Comparison of ENCODE assay signal across 18 mouse cellular contexts in the genomic region with DNA sequence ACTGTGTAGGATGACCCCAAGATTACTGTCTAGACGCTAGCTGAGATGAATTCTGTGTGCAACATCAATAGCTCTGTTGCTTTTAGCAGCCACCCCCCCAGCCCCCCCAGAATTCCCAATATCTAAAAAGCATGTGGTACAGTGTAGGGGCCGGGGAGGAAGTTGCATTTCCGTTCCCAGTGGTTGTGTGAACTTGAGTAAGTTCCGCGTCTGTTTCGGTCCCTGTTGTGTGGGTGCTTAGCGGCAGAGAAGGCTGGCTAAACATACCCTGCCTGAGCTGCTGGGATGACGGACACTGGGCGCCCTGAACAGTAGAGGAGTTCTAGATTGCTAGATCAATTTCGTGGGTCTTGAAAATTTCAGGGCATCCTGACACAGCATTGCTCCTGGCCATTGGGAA. TPM values are rescaled to one million over a fixed set of nuclear protein-coding genes. Genes with fewer than 3 reads are reported as not detected.
DNase-seq lines count a peak whose midpoint lies in the region; ATAC-seq and TF ChIP-seq lines count a peak whose summit lies in the region.
"Had no signal": no experiment of that assay in that cellular context is flagged by ENCODE, and none has a peak within 500 bp of the region (broad histone marks: within the 10 kb centered on the region; RNA-seq: fewer than 3 reads in every experiment).

No protein-coding gene starts in this region.

- 0 out of 2 replicates have a peak, but pooled peaks have one; percentile 14 for ATAC-seq in heart, embryonic 16.5 days (replicated peaks; ENCODE audit: extremely low read depth, insufficient read depth, low FRiP score)
- ATAC-seq in heart, embryonic 11.5 days (replicated peaks; ENCODE audit: insufficient number of reproducible peaks, low FRiP score, low TSS enrichment), result no peak
- peak; percentile 33 to 56; a peak in 2 of 4 replicates for ATAC-seq in hematopoietic stem cell, adult 5-6 weeks (replicated peaks in 1 of 2; ENCODE audit: insufficient read depth in 1 of 2, low FRiP score in 2 of 2, low TSS enrichment in 1 of 2, low read depth in 1 of 2, poor library complexity in 2 of 2, severe bottlenecking in 2 of 2)
- ATAC-seq in megakaryocyte, adult 5-6 weeks (ENCODE audit: poor library complexity, severe bottlenecking), result peak; percentile 71
- ATAC-seq: forebrain, embryonic 16.5 days had no signal

- no peaks in the 10 kb centered on the region for H3K9me3 ChIP-seq in heart, embryonic 16.5 days (replicated peaks; ENCODE audit: control insufficient read depth, low read length)
- no peaks in the 10 kb centered on the region for H3K9me3 ChIP-seq in heart, embryonic 11.5 days (replicated peaks; ENCODE audit: control insufficient read depth, low read length)
- H3K9me3 ChIP-seq in E14TG2a.4 (ENCODE audit: low read length), result no peaks in the 10 kb centered on the region
- H3K9me3 ChIP-seq in forebrain, embryonic 10.5 days, result no peaks in the 10 kb centered on the region
- H3K9me3 ChIP-seq: heart, embryonic 15.5 days; liver, embryonic 15.5 days; midbrain, embryonic 10.5 days had no signal

- no peak for TF ChIP-seq CTCF in E14TG2a.4 (conservative IDR thresholded peaks at IDR 0.05; ENCODE audit: low read length)

- 71% methylated on average over 10 of the region's 10 CpGs for WGBS in heart, embryonic 16.5 days
- WGBS in heart, embryonic 11.5 days (ENCODE audit: insufficient replicate concordance), result 74% methylated on average over 10 of the region's 10 CpGs
- 92% methylated on average over 10 of the region's 10 CpGs for WGBS in forebrain, embryonic 10.5 days

- H3K27me3 ChIP-seq in heart, embryonic 16.5 days (ENCODE audit: control insufficient read depth, insufficient read depth, low read length), result no peaks in the 10 kb centered on the region
- no peaks in the 10 kb centered on the region for H3K27me3 ChIP-seq in heart, embryonic 11.5 days (ENCODE audit: control insufficient read depth, insufficient read depth, low read length)
- no peaks in the 10 kb centered on the region for H3K27me3 ChIP-seq in E14TG2a.4 (ENCODE audit: insufficient read depth, low read length)
- peaks cover 10% of the 10 kb centered on the region for H3K27me3 ChIP-seq in forebrain, embryonic 10.5 days (ENCODE audit: poor library complexity, severe bottlenecking)
- H3K27me3 ChIP-seq: heart, embryonic 15.5 days had no signal

- H3K27ac ChIP-seq in heart, embryonic 16.5 days (ENCODE audit: low read length), result no peak overlapping the region
- no peak overlapping the region for H3K27ac ChIP-seq in heart, embryonic 11.5 days (ENCODE audit: low read depth, low read length)
- H3K27ac ChIP-seq in forebrain, embryonic 10.5 days, result no peak overlapping the region
- H3K27ac ChIP-seq: left cerebral cortex, adult 2 months; liver, embryonic 15.5 days; midbrain, embryonic 10.5 days had no signal

- H3K4me1 ChIP-seq in heart, embryonic 16.5 days (ENCODE audit: control insufficient read depth, insufficient read depth, low read length), result peaks cover 35% of the 10 kb centered on the region
- H3K4me1 ChIP-seq in heart, embryonic 11.5 days (ENCODE audit: control insufficient read depth, insufficient read depth, low read length), result peaks cover 15% of the 10 kb centered on the region
- peaks cover 98% of the 10 kb centered on the region for H3K4me1 ChIP-seq in E14TG2a.4 (replicated peaks; ENCODE audit: low read depth, low read length)
- H3K4me1 ChIP-seq in forebrain, embryonic 10.5 days, result no peaks in the 10 kb centered on the region

- H3K4me2 ChIP-seq in heart, embryonic 16.5 days (ENCODE audit: low read depth, low read length), result peak overlapping the region; percentile 7; the same call in 1 of the 2 replicates
- H3K4me2 ChIP-seq in heart, embryonic 11.5 days, result no peak overlapping the region
- H3K4me2 ChIP-seq: heart, embryonic 15.5 days; liver, embryonic 15.5 days had no signal

- no peaks in the 10 kb centered on the region for H3K36me3 ChIP-seq in heart, embryonic 16.5 days (ENCODE audit: control insufficient read depth, insufficient read depth)
- H3K36me3 ChIP-seq in heart, embryonic 11.5 days (ENCODE audit: control insufficient read depth, insufficient read depth, low read length), result no peaks in the 10 kb centered on the region
- peaks cover 34% of the 10 kb centered on the region for H3K36me3 ChIP-seq in E14TG2a.4 (ENCODE audit: insufficient read depth, low read length)
- H3K36me3 ChIP-seq in forebrain, embryonic 10.5 days (replicated peaks), result no peaks in the 10 kb centered on the region
- H3K36me3 ChIP-seq: heart, embryonic 15.5 days; liver, embryonic 15.5 days; midbrain, embryonic 10.5 days had no signal

- no peak overlapping the region for H3K9ac ChIP-seq in heart, embryonic 16.5 days (ENCODE audit: low read length)
- no peak overlapping the region for H3K9ac ChIP-seq in heart, embryonic 11.5 days (ENCODE audit: low read depth, low read length)
- H3K9ac ChIP-seq: heart, embryonic 15.5 days; liver, embryonic 15.5 days had no signal

- no peak for DNase-seq in forebrain, embryonic 10.5 days (ENCODE audit: extremely low spot score, low spot score)
- no peak for DNase-seq in cerebellum, adult 11 months
- DNase-seq: cerebellum, postnatal 10 days; layer of hippocampus, adult 9-11 months; left cerebral cortex, postnatal 4 days; lung, postnatal 14 days; retina, postnatal 1 day; thymus, postnatal 25 days had no signal

- H3K4me3 ChIP-seq in heart, embryonic 16.5 days (ENCODE audit: low read length), result no peak overlapping the region
- H3K4me3 ChIP-seq in heart, embryonic 11.5 days (ENCODE audit: low read depth, low read length), result no peak overlapping the region
- H3K4me3 ChIP-seq in E14TG2a.4 (replicated peaks; ENCODE audit: low read length), result 0 out of 2 replicates have a peak overlapping the region, but pooled peaks have one; percentile 13
- H3K4me3 ChIP-seq in forebrain, embryonic 10.5 days, result no peak overlapping the region
- H3K4me3 ChIP-seq: heart, embryonic 15.5 days; left cerebral cortex, adult 2 months; liver, embryonic 15.5 days; midbrain, embryonic 10.5 days had no signal

RNA-seq across cellular contexts. Expression of a gene that starts 46.5 kb away (rescaled TPM):
- polyA plus RNA-seq in heart, embryonic 16.5 days (2015; fragmentation: Nextera tagmentation; extraction: Ambion mirVana), result 22.4 and 24.0 TPM in 2 replicates
- polyA plus RNA-seq in heart, embryonic 11.5 days (2014; fragmentation: Nextera tagmentation; extraction: Ambion mirVana), result 22.1 and 31.4 TPM in 2 replicates
- 0.30 and 1.4 TPM in 2 replicates for total RNA-seq in hematopoietic stem cell, adult 5-6 weeks (2017)
- 7.3 and 9.2 TPM in 2 replicates for total RNA-seq in megakaryocyte, adult 5-6 weeks (2015)
- 8.4 and 10.0 TPM in 2 replicates for total RNA-seq in megakaryocyte, adult 5-6 weeks (2017)
- 5.6 and 7.4 TPM in 2 replicates for polyA plus RNA-seq in forebrain, embryonic 10.5 days (2016; fragmentation: Nextera tagmentation; extraction: Ambion mirVana)
